Mouse (Mus musculus) liver, embryonic 13.5 days (tissue): ENCODE measurements at regions not wholly inside any gene's neighbourhood (a gene's known extent, or its start where the extent isn't known, plus 50 kb on each side); places are given as distances from the start of the nearest gene placed in this dataset.

Experiments used
- ATAC-seq: fragments of 200-750 bp; cut with Nextera tagmentation; 2 replicates; pipeline ENCODE4 v1.8.0; 2017; ENCODE audit warnings: low read depth, mild to moderate bottlenecking, moderate number of reproducible peaks, moderate library complexity
- DNase-seq: peaks from one replicate; pipeline ENCODE4 v3.0.0; 2022
- H3K27ac ChIP-seq: fragments of 300-500 bp; sonication (generic); 2 replicates; pipeline ENCODE4 v1.5.1; 2015; ENCODE audit warnings: moderate library complexity, mild to moderate bottlenecking, inconsistent platforms
- H3K27me3 ChIP-seq: fragments of 300-500 bp; sonication (generic); 2 replicates; pipeline ENCODE4 v1.6.1; 2015; ENCODE audit warnings: mild to moderate bottlenecking, inconsistent platforms
- H3K36me3 ChIP-seq: fragments of 300-500 bp; sonication (generic); 2 replicates; pipeline ENCODE4 v1.6.1; 2015; ENCODE audit warnings: mild to moderate bottlenecking, inconsistent platforms
- H3K4me1 ChIP-seq: fragments of 300-500 bp; sonication (generic); replicated peaks from 2 replicates; pipeline ENCODE4 v1.6.1; 2015; ENCODE audit warnings: inconsistent platforms
- H3K4me2 ChIP-seq: fragments of 300-500 bp; sonication (generic); 2 replicates; pipeline ENCODE4 v1.6.1; 2015; ENCODE audit warnings: inconsistent platforms, mild to moderate bottlenecking, moderate library complexity
- H3K4me3 ChIP-seq: fragments of 300-500 bp; sonication (generic); replicated peaks from 2 replicates; pipeline ENCODE4 v1.5.1; 2015; ENCODE audit warnings: mild to moderate bottlenecking, inconsistent platforms
- H3K9ac ChIP-seq: fragments of 300-500 bp; sonication (generic); 2 replicates; pipeline ENCODE4 v1.6.1; 2015; ENCODE audit warnings: mild to moderate bottlenecking, inconsistent platforms
- H3K9me3 ChIP-seq: fragments of 300-500 bp; sonication (generic); replicated peaks from 2 replicates; pipeline ENCODE4 v1.6.1; 2016; ENCODE audit warnings: inconsistent platforms
- WGBS: fragments of 180-500 bp; shearing (Covaris S2); methylation state at CpG from one replicate; pipeline ENCODE4 v1.1.7; 2015; ENCODE audit not compliant: insufficient replicate concordance; 5-methylcytosine and 5-hydroxymethylcytosine counted together

- Histone ChIP-seq H3K36me3 (no peaks in the 10 kb centered on the region), H3K27ac (no peak overlapping the region), H3K4me3 (no peak overlapping the region), H3K9ac (no peak overlapping the region), H3K4me1 (no peaks in the 10 kb centered on the region), H3K27me3 (no peaks in the 10 kb centered on the region), H3K4me2 (no peak overlapping the region), H3K9me3 (no peaks in the 10 kb centered on the region)
- DNase-seq (no peak), ATAC-seq (no peak)
- WGBS, result 40% methylated on average over 1 of the region's 1 CpGs
These were observed 282.8 kb upstream of the Nrp1 start for GRCm38 (mm10) chr8:128075566-128075965.

- ATAC-seq (no peak), DNase-seq (no peak)
- Histone ChIP-seq H3K4me1 (no peaks in the 10 kb centered on the region), H3K9ac (no peak overlapping the region), H3K4me2 (no peak overlapping the region), H3K4me3 (no peak overlapping the region), H3K9me3 (no peaks in the 10 kb centered on the region), H3K27ac (no peak overlapping the region), H3K36me3 (no peaks in the 10 kb centered on the region), H3K27me3 (no peaks in the 10 kb centered on the region)
- WGBS, result 66% methylated on average over 4 of the region's 4 CpGs
These were observed 282.2 kb upstream of the Nrp1 start for GRCm38 (mm10) chr8:128076226-128076625.

GRCm38 (mm10) chr8:128078740-128079139 is 279.7 kb upstream of the Nrp1 start:
- H3K4me2 ChIP-seq, result no peak overlapping the region
- no peaks in the 10 kb centered on the region for H3K9me3 ChIP-seq
- ATAC-seq (no peak), DNase-seq (no peak)
- 74% methylated on average over 1 of the region's 1 CpGs for WGBS
- no peaks in the 10 kb centered on the region for H3K27me3 ChIP-seq
- no peaks in the 10 kb centered on the region for H3K36me3 ChIP-seq
- H3K4me1 ChIP-seq, result no peaks in the 10 kb centered on the region
- no peak overlapping the region for H3K4me3 ChIP-seq
- no peak overlapping the region for H3K27ac ChIP-seq
- H3K9ac ChIP-seq, result no peak overlapping the region

- WGBS, result 33% methylated on average over 1 of the region's 1 CpGs
- no peaks in the 10 kb centered on the region for H3K9me3 ChIP-seq
- H3K4me2 ChIP-seq, result no peak overlapping the region
- H3K4me3 ChIP-seq, result no peak overlapping the region
- H3K27me3 ChIP-seq, result no peaks in the 10 kb centered on the region
- DNase-seq (no peak), ATAC-seq (no peak)
- no peaks in the 10 kb centered on the region for H3K4me1 ChIP-seq
- H3K27ac ChIP-seq, result no peak overlapping the region
- H3K36me3 ChIP-seq, result no peaks in the 10 kb centered on the region
- H3K9ac ChIP-seq, result no peak overlapping the region
These were observed 272.6 kb upstream of the Nrp1 start for GRCm38 (mm10) chr8:128085800-128086199.

GRCm38 (mm10) chr8:128087500-128087899 is 270.9 kb upstream of the Nrp1 start:
- Histone ChIP-seq H3K4me2 (no peak overlapping the region), H3K9me3 (no peaks in the 10 kb centered on the region), H3K9ac (no peak overlapping the region), H3K36me3 (no peaks in the 10 kb centered on the region), H3K4me3 (no peak overlapping the region), H3K27me3 (no peaks in the 10 kb centered on the region), H3K4me1 (no peaks in the 10 kb centered on the region), H3K27ac (no peak overlapping the region)
- 62% methylated on average over 1 of the region's 1 CpGs for WGBS
- DNase-seq (no peak), ATAC-seq (no peak)

- no peak overlapping the region for H3K27ac ChIP-seq
- H3K4me1 ChIP-seq, result no peaks in the 10 kb centered on the region
- H3K36me3 ChIP-seq, result no peaks in the 10 kb centered on the region
- DNase-seq (no peak), ATAC-seq (no peak)
- 58% methylated on average over 7 of the region's 7 CpGs for WGBS
- H3K9me3 ChIP-seq, result no peaks in the 10 kb centered on the region
- no peak overlapping the region for H3K9ac ChIP-seq
- H3K4me3 ChIP-seq, result no peak overlapping the region
- H3K4me2 ChIP-seq, result no peak overlapping the region
- no peaks in the 10 kb centered on the region for H3K27me3 ChIP-seq
These were observed 265.6 kb upstream of the Nrp1 start for GRCm38 (mm10) chr8:128092826-128093225.

GRCm38 (mm10) chr8:128095451-128095850 is 263.0 kb upstream of the Nrp1 start:
- Histone ChIP-seq H3K36me3 (no peaks in the 10 kb centered on the region), H3K4me2 (no peak overlapping the region), H3K27me3 (no peaks in the 10 kb centered on the region), H3K9ac (no peak overlapping the region), H3K27ac (no peak overlapping the region), H3K4me1 (no peaks in the 10 kb centered on the region), H3K9me3 (no peaks in the 10 kb centered on the region), H3K4me3 (no peak overlapping the region)
- 67% methylated on average over 1 of the region's 1 CpGs for WGBS
- ATAC-seq, result no peak
- DNase-seq, result no peak

GRCm38 (mm10) chr8:128097601-128098000 is 260.8 kb upstream of the Nrp1 start:
- DNase-seq, result no peak
- 59% methylated on average over 3 of the region's 3 CpGs for WGBS

GRCm38 (mm10) chr8:128103380-128103779 is 255.0 kb upstream of the Nrp1 start:
- Histone ChIP-seq H3K27ac (no peak overlapping the region), H3K9me3 (no peaks in the 10 kb centered on the region), H3K4me3 (no peak overlapping the region), H3K27me3 (no peaks in the 10 kb centered on the region), H3K9ac (no peak overlapping the region), H3K4me2 (no peak overlapping the region), H3K36me3 (no peaks in the 10 kb centered on the region), H3K4me1 (no peaks in the 10 kb centered on the region)
- no peak for DNase-seq
- ATAC-seq, result no peak
- WGBS, result 40% methylated on average over 1 of the region's 1 CpGs

More at GRCm38 (mm10) chr8:128097601-128098000, 260.8 kb upstream of the Nrp1 start:
- no peaks in the 10 kb centered on the region for H3K4me1 ChIP-seq
- ATAC-seq, result no peak
- H3K36me3 ChIP-seq, result no peaks in the 10 kb centered on the region
- H3K9ac ChIP-seq, result no peak overlapping the region
- no peak overlapping the region for H3K27ac ChIP-seq
- H3K4me3 ChIP-seq, result no peak overlapping the region
- no peaks in the 10 kb centered on the region for H3K27me3 ChIP-seq
- H3K9me3 ChIP-seq, result no peaks in the 10 kb centered on the region
- no peak overlapping the region for H3K4me2 ChIP-seq

GRCm38 (mm10) chr8:128106569-128106968 is 251.8 kb upstream of the Nrp1 start:
- Histone ChIP-seq H3K4me3 (no peak overlapping the region), H3K36me3 (no peaks in the 10 kb centered on the region), H3K27ac (no peak overlapping the region), H3K4me1 (no peaks in the 10 kb centered on the region), H3K9me3 (no peaks in the 10 kb centered on the region), H3K27me3 (no peaks in the 10 kb centered on the region), H3K9ac (no peak overlapping the region), H3K4me2 (no peak overlapping the region)
- DNase-seq (no peak), ATAC-seq (no peak)
- 82% methylated on average over 2 of the region's 2 CpGs for WGBS

- DNase-seq (no peak), ATAC-seq (no peak)
- WGBS, result 77% methylated on average over 7 of the region's 7 CpGs
- H3K9me3 ChIP-seq, result no peaks in the 10 kb centered on the region
- no peak overlapping the region for H3K4me2 ChIP-seq
- H3K9ac ChIP-seq, result no peak overlapping the region
- no peaks in the 10 kb centered on the region for H3K27me3 ChIP-seq
- no peaks in the 10 kb centered on the region for H3K4me1 ChIP-seq
- H3K4me3 ChIP-seq, result no peak overlapping the region
- no peak overlapping the region for H3K27ac ChIP-seq
- H3K36me3 ChIP-seq, result no peaks in the 10 kb centered on the region
These were observed 251.4 kb upstream of the Nrp1 start for GRCm38 (mm10) chr8:128107041-128107440.

- Histone ChIP-seq H3K27me3 (no peaks in the 10 kb centered on the region), H3K36me3 (no peaks in the 10 kb centered on the region), H3K4me1 (no peaks in the 10 kb centered on the region), H3K4me2 (no peak overlapping the region), H3K4me3 (no peak overlapping the region), H3K9me3 (no peaks in the 10 kb centered on the region), H3K27ac (no peak overlapping the region), H3K9ac (no peak overlapping the region)
- 56% methylated on average over 3 of the region's 3 CpGs for WGBS
- no peak for ATAC-seq
- DNase-seq, result no peak
These were observed 249.4 kb upstream of the Nrp1 start for GRCm38 (mm10) chr8:128109036-128109435.
